Mouse (Mus musculus): ENCODE results near the gene Cit. TPM values are rescaled to one million over a fixed set of nuclear protein-coding genes. Genes with fewer than 3 reads are reported as not detected.

Cit gene
- polyA plus RNA-seq, 1 experiment from 2014 or later: 48.9 TPM

GRCm38 (mm10) chr5:115984392-115984791, 139.3 kb downstream of the Cit start:
- no peaks in the 10 kb centered on the region for H3K27me3 ChIP-seq (ENCODE audit: poor library complexity, severe bottlenecking)
- 92% methylated on average over 6 of the region's 6 CpGs for WGBS
- H3K4me1 ChIP-seq: no peaks in the 10 kb centered on the region
- no peak overlapping the region for H3K27ac ChIP-seq
- no peak for DNase-seq (ENCODE audit: extremely low spot score, low spot score)
- H3K9me3 ChIP-seq: no peaks in the 10 kb centered on the region
- H3K36me3 ChIP-seq (replicated peaks): peaks cover 98% of the 10 kb centered on the region
- H3K4me3 ChIP-seq: no peak overlapping the region

DNA sequence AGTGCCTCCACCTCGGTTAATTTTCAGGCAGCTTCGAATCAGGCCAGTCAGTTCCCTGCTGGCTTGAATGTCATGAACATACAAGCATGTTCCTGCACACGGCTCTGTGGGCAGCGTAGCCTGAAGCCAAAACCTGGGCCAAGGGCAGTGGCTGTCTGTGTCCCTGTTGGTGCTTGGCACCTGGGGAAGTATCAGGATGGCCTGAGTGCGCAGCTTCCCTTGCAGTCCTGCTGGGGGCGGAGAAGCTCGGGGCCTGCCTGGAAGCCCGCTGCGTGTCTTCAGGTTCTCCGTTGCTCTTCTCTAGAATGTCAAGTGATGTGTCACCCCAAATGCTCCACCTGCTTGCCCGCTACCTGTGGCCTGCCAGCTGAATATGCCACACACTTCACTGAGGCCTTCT, 140.0 kb downstream of the Cit start:
- DNase-seq (ENCODE audit: extremely low spot score, low spot score): no peak
- H3K4me1 ChIP-seq: no peaks in the 10 kb centered on the region
- H3K27me3 ChIP-seq (ENCODE audit: poor library complexity, severe bottlenecking): no peaks in the 10 kb centered on the region
- H3K9me3 ChIP-seq: no peaks in the 10 kb centered on the region; the same call in 1 of the 2 replicates
- peaks cover 98% of the 10 kb centered on the region for H3K36me3 ChIP-seq (replicated peaks)
- 95% methylated on average over 11 of the region's 11 CpGs for WGBS
- no peak overlapping the region for H3K4me3 ChIP-seq
- H3K27ac ChIP-seq: no peak overlapping the region

DNA sequence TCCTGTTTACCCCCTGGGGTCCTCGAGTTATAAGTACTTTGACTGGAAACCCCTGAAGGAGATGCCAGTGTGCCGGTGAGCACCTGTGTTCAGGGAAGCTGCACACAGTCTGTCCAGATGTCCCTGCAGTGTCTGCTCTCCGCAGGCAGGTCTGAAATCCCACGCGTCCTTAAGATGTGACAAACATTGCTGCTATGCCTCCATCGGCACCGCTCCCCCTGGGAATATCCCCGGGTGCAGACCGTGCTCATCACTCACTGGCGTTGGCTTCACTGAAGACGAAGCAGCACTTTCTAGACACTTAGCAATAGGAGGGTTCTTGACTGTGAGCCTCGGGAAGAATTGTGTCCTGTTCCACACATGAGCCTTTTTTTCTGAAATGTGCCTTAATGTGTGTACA, 142.2 kb downstream of the Cit start:
- peaks cover 100% of the 10 kb centered on the region for H3K36me3 ChIP-seq (replicated peaks)
- H3K27ac ChIP-seq: no peak overlapping the region
- H3K27me3 ChIP-seq (ENCODE audit: poor library complexity, severe bottlenecking): no peaks in the 10 kb centered on the region
- no peaks in the 10 kb centered on the region for H3K4me1 ChIP-seq
- no peak overlapping the region for H3K4me3 ChIP-seq
- no peak for DNase-seq (ENCODE audit: extremely low spot score, low spot score)
- WGBS: 93% methylated on average over 12 of the region's 12 CpGs
- peaks cover 12% of the 10 kb centered on the region for H3K9me3 ChIP-seq

GRCm38 (mm10) chr5:115991717-115992116, 146.6 kb downstream of the Cit start:
- H3K4me3 ChIP-seq: no peak overlapping the region
- DNase-seq (ENCODE audit: extremely low spot score, low spot score): no peak
- H3K36me3 ChIP-seq (replicated peaks): peaks cover 97% of the 10 kb centered on the region
- no peaks in the 10 kb centered on the region for H3K4me1 ChIP-seq
- no peak overlapping the region for H3K27ac ChIP-seq
- H3K27me3 ChIP-seq (ENCODE audit: poor library complexity, severe bottlenecking): no peaks in the 10 kb centered on the region
- WGBS: 93% methylated on average over 11 of the region's 11 CpGs
- H3K9me3 ChIP-seq: peaks cover 12% of the 10 kb centered on the region

GRCm38 (mm10) chr5:115994101-115994500, 149.0 kb downstream of the Cit start:
- H3K27ac ChIP-seq: no peak overlapping the region
- H3K36me3 ChIP-seq (replicated peaks): peaks cover 95% of the 10 kb centered on the region
- 90% methylated on average over 15 of the region's 15 CpGs for WGBS
- H3K4me3 ChIP-seq: no peak overlapping the region
- H3K4me1 ChIP-seq: no peaks in the 10 kb centered on the region
- H3K27me3 ChIP-seq (ENCODE audit: poor library complexity, severe bottlenecking): no peaks in the 10 kb centered on the region
- DNase-seq (ENCODE audit: extremely low spot score, low spot score): no peak
- peaks cover 12% of the 10 kb centered on the region for H3K9me3 ChIP-seq

GRCm38 (mm10) chr5:115997376-115997775, 152.3 kb downstream of the Cit start:
- H3K4me3 ChIP-seq: no peak overlapping the region
- no peaks in the 10 kb centered on the region for H3K9me3 ChIP-seq
- DNase-seq (ENCODE audit: extremely low spot score, low spot score): no peak
- H3K27me3 ChIP-seq (ENCODE audit: poor library complexity, severe bottlenecking): no peaks in the 10 kb centered on the region
- peaks cover 93% of the 10 kb centered on the region for H3K36me3 ChIP-seq (replicated peaks)
- WGBS: 74% methylated on average over 13 of the region's 13 CpGs
- peak overlapping the region; percentile 35; the same call in 1 of the 2 replicates for H3K27ac ChIP-seq
- H3K4me1 ChIP-seq: no peaks in the 10 kb centered on the region

DNA sequence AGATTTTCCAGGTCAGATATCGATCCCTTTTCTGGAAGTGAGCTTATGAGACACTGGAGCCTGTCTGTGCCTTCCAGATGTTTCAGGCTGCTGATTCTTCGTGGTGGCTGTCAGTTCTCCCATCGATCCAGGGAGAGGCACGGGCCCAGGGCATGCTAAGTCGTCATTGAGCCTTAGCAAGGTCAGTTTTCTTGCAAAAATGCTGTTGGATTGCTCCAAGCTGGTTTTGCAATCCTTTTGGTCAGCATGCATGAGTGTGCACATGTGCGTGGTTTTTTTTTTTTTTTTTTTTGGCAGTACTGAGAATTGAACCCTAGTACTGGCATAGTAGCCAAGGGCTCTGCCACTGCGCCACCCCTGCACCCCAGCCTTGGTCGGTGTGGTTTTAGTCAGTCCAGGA, 158.1 kb downstream of the Cit start:
- WGBS: 86% methylated on average over 8 of the region's 8 CpGs
- Histone ChIP-seq H3K4me1 (0 out of 2 replicates have a peak, but pooled peaks cover 6% of the 10 kb centered on the region), H3K4me3 (no peak overlapping the region), H3K27me3 (ENCODE audit: poor library complexity, severe bottlenecking) (no peaks in the 10 kb centered on the region), H3K27ac (no peak overlapping the region), H3K36me3 (replicated peaks) (peaks cover 73% of the 10 kb centered on the region), H3K9me3 (no peaks in the 10 kb centered on the region)
- no peak for DNase-seq (ENCODE audit: extremely low spot score, low spot score)

DNA sequence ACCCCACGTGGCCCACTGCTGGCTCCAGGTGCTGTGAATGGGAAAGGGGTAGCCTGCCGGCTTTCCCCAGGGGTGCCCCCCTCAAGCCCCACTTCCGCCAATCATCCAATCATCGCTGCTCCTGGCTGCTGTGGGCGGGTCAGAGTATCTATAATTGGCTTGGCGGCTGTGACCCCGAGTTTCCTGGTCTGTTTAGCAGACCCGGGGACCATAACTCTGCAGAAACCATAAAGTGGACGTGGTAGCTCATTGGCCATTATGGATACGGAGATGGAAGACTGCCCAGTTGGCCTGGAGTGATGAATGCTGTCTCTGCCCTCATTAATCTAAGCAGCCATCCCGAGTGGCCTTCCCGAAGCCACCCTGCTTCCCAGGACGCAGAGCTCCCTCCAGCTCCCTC, 158.7 kb downstream of the Cit start:
- Histone ChIP-seq H3K36me3 (replicated peaks) (peaks cover 70% of the 10 kb centered on the region), H3K27ac (no peak overlapping the region), H3K4me1 (0 out of 2 replicates have a peak, but pooled peaks cover 6% of the 10 kb centered on the region), H3K4me3 (no peak overlapping the region), H3K27me3 (ENCODE audit: poor library complexity, severe bottlenecking) (no peaks in the 10 kb centered on the region), H3K9me3 (no peaks in the 10 kb centered on the region)
- no peak for DNase-seq (ENCODE audit: extremely low spot score, low spot score)
- 40% methylated on average over 13 of the region's 13 CpGs for WGBS

- 0 out of 2 replicates have a peak, but pooled peaks cover 6% of the 10 kb centered on the region for H3K4me1 ChIP-seq
- 92% methylated on average over 10 of the region's 10 CpGs for WGBS
- no peak overlapping the region for H3K27ac ChIP-seq
- H3K36me3 ChIP-seq (replicated peaks): peaks cover 65% of the 10 kb centered on the region
- no peaks in the 10 kb centered on the region for H3K9me3 ChIP-seq
- DNase-seq (ENCODE audit: extremely low spot score, low spot score): no peak
- H3K4me3 ChIP-seq: no peak overlapping the region
- H3K27me3 ChIP-seq (ENCODE audit: poor library complexity, severe bottlenecking): no peaks in the 10 kb centered on the region
Observed at GRCm38 (mm10) chr5:116004271-116004670, 159.2 kb downstream of the Cit start.

DNA sequence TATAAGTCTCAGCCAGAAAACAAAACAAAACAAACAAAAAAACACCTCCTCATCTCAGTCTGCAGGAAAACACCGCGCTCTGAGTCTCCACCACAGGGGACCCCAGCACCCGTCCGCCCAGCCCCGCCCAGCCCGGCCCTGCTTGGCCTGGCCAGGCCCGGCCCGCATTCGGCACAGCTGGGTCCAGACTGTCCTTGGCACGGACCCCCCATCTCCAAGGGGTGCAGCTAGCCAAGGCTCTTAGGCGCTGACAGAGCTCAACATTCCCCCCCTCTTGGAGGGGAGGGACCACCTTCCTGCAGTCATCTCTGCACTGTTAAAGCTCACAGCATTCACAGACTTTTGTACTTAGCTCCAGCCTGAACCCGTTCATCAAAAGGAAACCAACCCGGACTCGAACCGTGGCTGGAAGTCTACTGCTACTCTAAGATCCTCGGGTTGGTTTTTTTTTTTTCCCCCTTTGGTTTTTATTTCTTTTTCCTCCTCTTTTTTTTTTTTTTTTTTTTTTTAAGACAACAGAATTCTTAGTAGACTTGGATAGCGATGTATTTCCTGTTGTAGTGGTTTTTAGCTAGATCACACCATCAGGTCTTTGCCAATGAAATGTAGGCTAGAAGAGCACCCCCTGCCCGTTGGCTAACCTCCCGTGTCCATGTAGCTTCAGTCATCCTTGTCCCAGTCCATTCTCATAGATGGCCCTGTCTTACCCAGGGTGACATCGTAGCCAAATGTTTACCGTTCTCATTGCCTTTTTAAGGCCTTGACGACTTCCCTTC, 161.4 kb downstream of the Cit start:
- WGBS: 68% methylated on average over 22 of the region's 22 CpGs
- 0 out of 2 replicates have a peak, but pooled peaks cover 6% of the 10 kb centered on the region for H3K4me1 ChIP-seq
- no peaks in the 10 kb centered on the region for H3K27me3 ChIP-seq (ENCODE audit: poor library complexity, severe bottlenecking)
- no peak overlapping the region for H3K27ac ChIP-seq
- DNase-seq (ENCODE audit: extremely low spot score, low spot score): no peak
- peaks cover 43% of the 10 kb centered on the region for H3K36me3 ChIP-seq (replicated peaks)
- H3K9me3 ChIP-seq: no peaks in the 10 kb centered on the region
- H3K4me3 ChIP-seq: no peak overlapping the region

DNA sequence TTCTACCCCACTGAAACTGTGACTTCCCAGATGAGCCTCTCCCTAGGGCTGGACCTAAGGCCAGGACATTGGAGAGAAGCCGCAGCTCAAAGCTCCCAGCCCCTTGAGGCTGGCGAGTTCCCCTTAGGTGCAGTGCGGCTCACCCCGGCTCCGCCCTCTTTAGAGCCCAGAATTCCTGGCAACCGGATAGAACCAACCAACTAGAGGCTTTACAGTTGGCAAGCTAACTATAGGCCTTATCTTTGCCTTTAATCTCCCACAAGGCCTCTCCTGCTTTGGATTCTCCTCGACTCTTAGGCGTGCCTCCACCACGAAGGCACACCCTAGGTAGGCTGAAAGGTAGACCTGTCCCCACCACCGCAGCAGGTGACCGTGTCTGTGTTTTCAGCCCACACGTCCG, 162.6 kb downstream of the Cit start:
- 88% methylated on average over 13 of the region's 13 CpGs for WGBS
- H3K9me3 ChIP-seq: no peaks in the 10 kb centered on the region
- no peak overlapping the region; the same call in 1 of the 2 replicates for H3K27ac ChIP-seq
- peaks cover 37% of the 10 kb centered on the region for H3K36me3 ChIP-seq (replicated peaks)
- DNase-seq (ENCODE audit: extremely low spot score, low spot score): no peak
- no peak overlapping the region for H3K4me3 ChIP-seq
- H3K4me1 ChIP-seq: 0 out of 2 replicates have a peak, but pooled peaks cover 6% of the 10 kb centered on the region
- no peaks in the 10 kb centered on the region for H3K27me3 ChIP-seq (ENCODE audit: poor library complexity, severe bottlenecking)

DNA sequence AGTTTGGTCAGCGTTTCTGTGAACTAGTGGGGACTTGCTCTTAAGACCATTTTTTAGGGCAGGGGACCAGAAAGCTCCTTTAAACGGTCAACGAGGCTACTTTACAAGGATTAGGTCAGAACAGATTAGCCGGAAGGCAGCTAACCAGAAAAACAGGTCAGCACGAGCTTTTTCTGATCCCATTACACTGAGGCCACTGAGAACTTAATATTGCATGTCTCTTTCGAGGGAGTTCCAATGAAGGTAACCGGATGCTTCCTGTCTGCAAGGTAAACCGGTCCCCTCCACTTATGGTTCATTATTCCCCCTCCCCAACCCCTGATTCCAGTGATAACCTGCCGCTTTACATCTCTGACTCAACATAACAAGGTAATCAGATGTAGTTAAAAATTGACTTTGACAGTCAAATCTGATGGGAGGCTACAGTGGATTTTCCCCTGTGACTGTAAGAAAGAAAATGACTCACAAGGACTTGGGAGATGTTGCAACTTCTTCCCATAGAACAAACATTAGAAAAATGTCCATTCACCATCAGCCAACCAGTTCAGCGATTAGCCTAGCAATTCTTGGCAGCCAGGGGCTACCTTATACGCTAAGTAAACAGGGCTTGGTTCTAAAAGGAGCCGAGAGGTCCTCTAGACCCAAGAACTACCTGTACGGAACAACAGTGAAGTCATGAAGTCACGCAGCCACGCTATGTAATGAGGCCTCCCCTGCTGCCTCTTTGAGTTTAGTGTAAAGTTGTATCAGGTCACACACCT, 164.2 kb downstream of the Cit start:
- Histone ChIP-seq H3K27me3 (ENCODE audit: poor library complexity, severe bottlenecking) (no peaks in the 10 kb centered on the region), H3K27ac (no peak overlapping the region), H3K4me3 (no peak overlapping the region), H3K9me3 (no peaks in the 10 kb centered on the region), H3K36me3 (replicated peaks) (peaks cover 48% of the 10 kb centered on the region), H3K4me1 (no peaks in the 10 kb centered on the region)
- DNase-seq (ENCODE audit: extremely low spot score, low spot score): no peak
- 73% methylated on average over 15 of the region's 15 CpGs for WGBS

Data from forebrain, embryonic 10.5 days (tissue).